Comparison of ENCODE assay signal across 8 mouse cellular contexts in genomic region chr8:111536031-111536977, GRCm38 (mm10). TPM values are rescaled to one million over a fixed set of nuclear protein-coding genes. Genes with fewer than 3 reads are reported as not detected.
DNase-seq lines count a peak whose midpoint lies in the region; ATAC-seq lines count a peak whose summit lies in the region.

Gene Znrf1, plus strand, starts transcription at chr8:111536097.

- peak; percentile 84 for ATAC-seq in embryonic facial prominence, embryonic 12.5 days (ENCODE audit: insufficient number of reproducible peaks, insufficient read depth, low FRiP score, low TSS enrichment)
- peak; percentile 90 for ATAC-seq in limb, embryonic 13.5 days (ENCODE audit: low FRiP score, low read depth)
- ATAC-seq in midbrain, embryonic 15.5 days (replicated peaks), result peak; percentile 92

- DNase-seq in 3T3-L1 (ENCODE audit: low read depth, low spot score), result peak; percentile 78
- DNase-seq in adrenal gland, postnatal 25 days, result peak; percentile 82
- peak; percentile 81 to 86 for DNase-seq in heart, adult 18-20 months
- peak; percentile 80 for DNase-seq in kidney, adult 18-20 months
- peak; percentile 74 to 76 for DNase-seq in spleen, postnatal 10 days (ENCODE audit: low spot score in 2 of 2)

- H3K4me1 ChIP-seq in embryonic facial prominence, embryonic 12.5 days, result peaks cover 30% of the 10 kb centered on the region
- peaks cover 38% of the 10 kb centered on the region for H3K4me1 ChIP-seq in limb, embryonic 13.5 days
- peaks cover 36% of the 10 kb centered on the region for H3K4me1 ChIP-seq in midbrain, embryonic 15.5 days

- H3K27ac ChIP-seq in embryonic facial prominence, embryonic 12.5 days, result peak within 1 kb of the TSS; percentile 96
- peak within 1 kb of the TSS; percentile 95 for H3K27ac ChIP-seq in limb, embryonic 13.5 days
- H3K27ac ChIP-seq in midbrain, embryonic 15.5 days, result peak within 1 kb of the TSS; percentile 98

- H3K36me3 ChIP-seq in embryonic facial prominence, embryonic 12.5 days, result no peaks in the 10 kb centered on the region
- H3K36me3 ChIP-seq in limb, embryonic 13.5 days, result no peaks in the 10 kb centered on the region
- no peaks in the 10 kb centered on the region for H3K36me3 ChIP-seq in midbrain, embryonic 15.5 days (replicated peaks)

- H3K9me3 ChIP-seq in embryonic facial prominence, embryonic 12.5 days, result no peaks in the 10 kb centered on the region
- H3K9me3 ChIP-seq in limb, embryonic 13.5 days, result no peaks in the 10 kb centered on the region
- H3K9me3 ChIP-seq in midbrain, embryonic 15.5 days, result no peaks in the 10 kb centered on the region

- no peaks in the 10 kb centered on the region for H3K27me3 ChIP-seq in embryonic facial prominence, embryonic 12.5 days
- H3K27me3 ChIP-seq in limb, embryonic 13.5 days, result no peaks in the 10 kb centered on the region
- H3K27me3 ChIP-seq in midbrain, embryonic 15.5 days (replicated peaks), result no peaks in the 10 kb centered on the region

- H3K4me2 ChIP-seq in embryonic facial prominence, embryonic 12.5 days (replicated peaks), result peak within 1 kb of the TSS; percentile 65
- H3K4me2 ChIP-seq in limb, embryonic 13.5 days (replicated peaks), result peak within 1 kb of the TSS; percentile 89
- H3K4me2 ChIP-seq in midbrain, embryonic 15.5 days, result peak within 1 kb of the TSS; percentile 88

- peak within 1 kb of the TSS; percentile 91 for H3K4me3 ChIP-seq in embryonic facial prominence, embryonic 12.5 days
- H3K4me3 ChIP-seq in limb, embryonic 13.5 days, result peak within 1 kb of the TSS; percentile 98
- H3K4me3 ChIP-seq in midbrain, embryonic 15.5 days, result peak within 1 kb of the TSS; percentile 89

- under 1% methylated on average over 76 of the region's 100 CpGs for WGBS in embryonic facial prominence, embryonic 12.5 days
- under 1% methylated on average over 72 of the region's 100 CpGs for WGBS in limb, embryonic 13.5 days
- WGBS in midbrain, embryonic 15.5 days, result under 1% methylated on average over 74 of the region's 100 CpGs

- H3K9ac ChIP-seq in embryonic facial prominence, embryonic 12.5 days, result peak within 1 kb of the TSS; percentile 98
- peak within 1 kb of the TSS; percentile 95 for H3K9ac ChIP-seq in limb, embryonic 13.5 days
- H3K9ac ChIP-seq in midbrain, embryonic 15.5 days, result peak within 1 kb of the TSS; percentile 100

RNA-seq across cellular contexts. Expression of gene Znrf1, which starts in this region (rescaled TPM):
- 46.1 and 61.9 TPM in 2 replicates for total RNA-seq in adrenal gland, postnatal 25 days (2021)
- 79.5 TPM in 2 replicates for polyA plus RNA-seq in embryonic facial prominence, embryonic 12.5 days (2016; fragmentation: Nextera tagmentation; extraction: Ambion mirVana)
- total RNA-seq in heart, adult 18-20 months (2021), result 10 to 100 TPM; 52.5 to 66.6 TPM
- polyA plus RNA-seq in limb, embryonic 13.5 days (2015; fragmentation: Nextera tagmentation; extraction: Ambion mirVana), result 34.5 and 34.6 TPM in 2 replicates
- polyA plus RNA-seq in midbrain, embryonic 15.5 days (2015; fragmentation: Nextera tagmentation; extraction: Ambion mirVana), result 106 and 119 TPM in 2 replicates

Comparison
In these comparisons a context has a peak if more than half of its experiments do, and no peak if none do; other contexts are left out.
1. Peak in every context shown above with its lines: DNase-seq, ATAC-seq, H3K4me3 ChIP-seq and H3K27ac ChIP-seq.